Mouse (Mus musculus) lung, embryonic 14.5 days (tissue): ENCODE results near the gene P3h3. TPM values are rescaled to one million over a fixed set of nuclear protein-coding genes. Genes with fewer than 3 reads are reported as not detected.
A peak's percentile ranks its signal among the peaks of the same experiment; 100 is the strongest.
"Not testable (repeated sequence)": the region's sequence is repeated elsewhere in the genome, so short reads cannot be mapped to it uniquely, and the experiment has no call there.

Experiments used
- ATAC-seq: fragments of 200-750 bp; cut with Nextera tagmentation; 2 replicates; pipeline ENCODE4 v1.8.0; 2017; ENCODE audit warnings: mild to moderate bottlenecking, moderate TSS enrichment, moderate library complexity; ENCODE audit not compliant: insufficient read depth
- DNase-seq: peaks from one replicate; pipeline ENCODE4 v3.0.0-alpha.2; 2015
- H3K27ac ChIP-seq: fragments of 300-500 bp; sonication (generic); 2 replicates; pipeline ENCODE4 v1.5.1; 2014; ENCODE audit warnings: low read depth, mild to moderate bottlenecking, moderate library complexity
- H3K27me3 ChIP-seq: fragments of 300-500 bp; sonication (generic); 2 replicates; pipeline ENCODE4 v1.6.1; 2014; ENCODE audit warnings: low read length, control low read depth; ENCODE audit not compliant: insufficient read depth
- H3K36me3 ChIP-seq: fragments of 300-500 bp; sonication (generic); 2 replicates; pipeline ENCODE4 v1.6.1; 2014; ENCODE audit warnings: control low read depth; ENCODE audit not compliant: insufficient read depth
- H3K4me1 ChIP-seq: fragments of 300-500 bp; sonication (generic); 2 replicates; pipeline ENCODE4 v1.6.1; 2014; ENCODE audit warnings: antibody characterized with exemption, control low read depth; ENCODE audit not compliant: insufficient read depth
- H3K4me2 ChIP-seq: fragments of 300-500 bp; sonication (generic); 2 replicates; pipeline ENCODE4 v1.6.1; 2014; ENCODE audit warnings: mild to moderate bottlenecking
- H3K4me3 ChIP-seq: fragments of 300-500 bp; sonication (generic); 2 replicates; pipeline ENCODE4 v1.5.1; 2014; ENCODE audit warnings: low read depth, low read length
- H3K9ac ChIP-seq: fragments of 300-500 bp; sonication (generic); 2 replicates; pipeline ENCODE4 v1.6.1; 2014
- H3K9me3 ChIP-seq: fragments of 300-500 bp; sonication (generic); 2 replicates; pipeline ENCODE4 v1.6.1; 2016; ENCODE audit warnings: low read depth, low read length, control low read depth
- CTCF ChIP-seq: IDR thresholded peaks from 2 replicates; pipeline ENCODE4 v1.5.1; 2016; ENCODE audit warnings: antibody characterized with exemption, low read depth
- WGBS: fragments of 180-500 bp; shearing (Covaris S2); extraction: QIAGEN DNeasy Blood & Tissue Kit; methylation state at CpG from one replicate; pipeline ENCODE4 v1.1.7; 2014; 5-methylcytosine and 5-hydroxymethylcytosine counted together
- polyA plus RNA-seq: library from polyadenylated mRNA; unstranded; fragments of >200 nt; fragmentation: Nextera tagmentation; extraction: Ambion mirVana; gene quantifications from 2 replicates; pipeline ENCODE4 v1.2.1, GENCODE M21; 2014

P3h3 gene
- polyA plus RNA-seq, 1 experiment from 2014 or later, result 34.3 TPM

- H3K4me1 ChIP-seq, result peaks cover 15% of the 10 kb centered on the region; the same call in 1 of the 2 replicates
These were observed 49.1 kb downstream of the P3h3 start, which contains the start of gene Spsb2 for GRCm38 (mm10) chr6:124808358-124809012. Spsb2 (plus strand) TSS chr6:124808661.

GRCm38 (mm10) chr6:124807986-124808357, 49.6 kb downstream of the P3h3 start:
- H3K4me1 ChIP-seq, result peaks cover 15% of the 10 kb centered on the region; the same call in 1 of the 2 replicates
- peak overlapping the region; percentile 68; the same call in 1 of the 2 replicates for H3K9ac ChIP-seq
- H3K27ac ChIP-seq, result peak overlapping the region; percentile 90
- peak overlapping the region; percentile 98 for H3K4me2 ChIP-seq
- H3K4me3 ChIP-seq, result peak overlapping the region; percentile 59
- H3K9me3 ChIP-seq, result no peaks in the 10 kb centered on the region
- no peak for TF ChIP-seq CTCF
- no peak for ATAC-seq
- WGBS, result 57% methylated on average over 6 of the region's 6 CpGs
- no peak for DNase-seq
- peaks cover 28% of the 10 kb centered on the region for H3K36me3 ChIP-seq
- H3K27me3 ChIP-seq, result no peaks in the 10 kb centered on the region

More at GRCm38 (mm10) chr6:124808358-124809012, 49.1 kb downstream of the P3h3 start, which contains the start of gene Spsb2:
- H3K4me3 ChIP-seq, result peak within 1 kb of the TSS; percentile 59
- peaks cover 28% of the 10 kb centered on the region for H3K36me3 ChIP-seq
- no peak for TF ChIP-seq CTCF
- H3K9me3 ChIP-seq, result no peaks in the 10 kb centered on the region
- peak within 1 kb of the TSS; percentile 98 for H3K4me2 ChIP-seq
- H3K27ac ChIP-seq, result peak within 1 kb of the TSS; percentile 90
- peak; percentile 88 for DNase-seq
- WGBS, result 2% methylated on average over 29 of the region's 29 CpGs
- H3K27me3 ChIP-seq, result no peaks in the 10 kb centered on the region
- peak; percentile 48 for ATAC-seq
- peak within 1 kb of the TSS; percentile 68 for H3K9ac ChIP-seq

GRCm38 (mm10) chr6:124807366-124807765, 50.2 kb downstream of the P3h3 start:
- no peak overlapping the region for H3K27ac ChIP-seq
- H3K9ac ChIP-seq, result no peak overlapping the region
- ATAC-seq (no peak), DNase-seq (no peak)
- TF ChIP-seq CTCF, result no peak
- no peak overlapping the region for H3K4me3 ChIP-seq
- H3K4me2 ChIP-seq, result no peak overlapping the region
- H3K9me3 ChIP-seq, result no peaks in the 10 kb centered on the region
- peaks cover 11% of the 10 kb centered on the region; the same call in 1 of the 2 replicates for H3K4me1 ChIP-seq
- no peaks in the 10 kb centered on the region for H3K27me3 ChIP-seq
- WGBS, result 84% methylated on average over 4 of the region's 4 CpGs
- peaks cover 26% of the 10 kb centered on the region for H3K36me3 ChIP-seq

- Histone ChIP-seq H3K4me1 (0 out of 2 replicates have a peak, but pooled peaks cover 7% of the 10 kb centered on the region), H3K27ac (peak overlapping the region; percentile 78), H3K9me3 (no peaks in the 10 kb centered on the region), H3K27me3 (no peaks in the 10 kb centered on the region), H3K4me3 (peak overlapping the region; percentile 38), H3K36me3 (peaks cover 18% of the 10 kb centered on the region), H3K4me2 (peak overlapping the region; percentile 65), H3K9ac (0 out of 2 replicates have a peak overlapping the region, but pooled peaks have one; percentile 9)
- no peak for TF ChIP-seq CTCF
- DNase-seq (no peak), ATAC-seq (no peak)
- 79% methylated on average over 7 of the region's 7 CpGs for WGBS
These were observed 51.0 kb downstream of the P3h3 start for GRCm38 (mm10) chr6:124806446-124807140.

GRCm38 (mm10) chr6:124805341-124806321, 51.9 kb downstream of the P3h3 start:
- Histone ChIP-seq H3K4me3 (peak overlapping the region; percentile 38), H3K4me2 (peak overlapping the region; percentile 65), H3K27me3 (no peaks in the 10 kb centered on the region), H3K9ac (peak overlapping the region; percentile 35), H3K27ac (peak overlapping the region; percentile 78), H3K36me3 (peaks cover 10% of the 10 kb centered on the region), H3K9me3 (no peaks in the 10 kb centered on the region), H3K4me1 (0 out of 2 replicates have a peak, but pooled peaks cover 7% of the 10 kb centered on the region)
- ATAC-seq, result peak; percentile 76
- WGBS, result 1% methylated on average over 34 of the region's 34 CpGs
- peak; percentile 94 for DNase-seq
- peak; percentile 56 for TF ChIP-seq CTCF

GRCm38 (mm10) chr6:124804341-124804740, 53.2 kb downstream of the P3h3 start:
- no peak for DNase-seq
- 0 out of 2 replicates have a peak, but pooled peaks cover 3% of the 10 kb centered on the region for H3K4me1 ChIP-seq
- 88% methylated on average over 3 of the region's 3 CpGs for WGBS
- no peak overlapping the region for H3K4me2 ChIP-seq
- no peaks in the 10 kb centered on the region for H3K27me3 ChIP-seq
- no peaks in the 10 kb centered on the region for H3K9me3 ChIP-seq
- no peaks in the 10 kb centered on the region for H3K36me3 ChIP-seq
- ATAC-seq, result no peak
- no peak overlapping the region for H3K27ac ChIP-seq
- no peak overlapping the region for H3K9ac ChIP-seq
- TF ChIP-seq CTCF, result no peak
- no peak overlapping the region for H3K4me3 ChIP-seq

- not testable (repeated sequence) for H3K4me3 ChIP-seq, H3K27ac ChIP-seq, H3K36me3 ChIP-seq, DNase-seq, H3K9me3 ChIP-seq, H3K4me2 ChIP-seq, H3K27me3 ChIP-seq, H3K4me1 ChIP-seq, H3K9ac ChIP-seq, ATAC-seq
- WGBS, result 91% methylated on average over 4 of the region's 4 CpGs
These were observed 53.9 kb downstream of the P3h3 start for GRCm38 (mm10) chr6:124803691-124804090.
